Mouse (Mus musculus) spleen, postnatal 14 days (tissue): ENCODE results near the gene Rpl27a.

Experiments
- DNase-seq, 2 experiments: peaks; one replicate each; pipeline ENCODE4 v3.0.0; 2021 to 2022; ENCODE audit warnings: low spot score in 2 of 2

The Rpl27a gene

GRCm38 (mm10) chr7:109518838-109519696 lies at the start of gene Rpl27a:
Gene Rpl27a, plus strand, starts transcription at chr7:109519147.
- peak; percentile 99 for DNase-seq

GRCm38 (mm10) chr7:109470700-109471099 lies 48.2 kb upstream of the Rpl27a start:
- DNase-seq = no peak

GRCm38 (mm10) chr7:109477926-109478325 lies 41.0 kb upstream of the Rpl27a start:
- DNase-seq = no peak

- no peak for DNase-seq
Observed at GRCm38 (mm10) chr7:109480765-109481197, 38.2 kb upstream of the Rpl27a start.

- no peak for DNase-seq
Observed at GRCm38 (mm10) chr7:109484221-109484620, 34.7 kb upstream of the Rpl27a start.

GRCm38 (mm10) chr7:109492616-109493318 lies 26.2 kb upstream of the Rpl27a start:
- DNase-seq = no peak

GRCm38 (mm10) chr7:109493319-109494316 lies 25.3 kb upstream of the Rpl27a start:
- no peak for DNase-seq

- no peak for DNase-seq
Observed at GRCm38 (mm10) chr7:109497507-109497906, 21.4 kb upstream of the Rpl27a start.

GRCm38 (mm10) chr7:109507119-109507518 lies 11.8 kb upstream of the Rpl27a start:
- DNase-seq = no peak

GRCm38 (mm10) chr7:109507572-109507971 lies 11.4 kb upstream of the Rpl27a start:
- DNase-seq = no peak

GRCm38 (mm10) chr7:109508034-109508433 lies 10.9 kb upstream of the Rpl27a start, which contains the start of gene Trim66:
Gene Trim66, minus strand, starts transcription at chr7:109508134.
- no peak for DNase-seq

- no peak for DNase-seq
Observed at GRCm38 (mm10) chr7:109510799-109511198, 8.1 kb upstream of the Rpl27a start.

- DNase-seq = no peak
Observed at GRCm38 (mm10) chr7:109511838-109512237, 7.1 kb upstream of the Rpl27a start.

GRCm38 (mm10) chr7:109516500-109516899 lies 2.4 kb upstream of the Rpl27a start:
- DNase-seq = no peak

- no peak for DNase-seq
Observed at GRCm38 (mm10) chr7:109518036-109518681, 788 bp upstream of the Rpl27a start.

- no peak for DNase-seq
Observed at GRCm38 (mm10) chr7:109519936-109520335, 989 bp downstream of the Rpl27a start.

GRCm38 (mm10) chr7:109522084-109522483 lies 3.1 kb downstream of the Rpl27a start:
- no peak for DNase-seq

GRCm38 (mm10) chr7:109523304-109523703 lies 4.4 kb downstream of the Rpl27a start:
- no peak for DNase-seq

GRCm38 (mm10) chr7:109523741-109524441 lies 4.9 kb downstream of the Rpl27a start:
- no peak for DNase-seq

- DNase-seq = no peak
Observed at GRCm38 (mm10) chr7:109524442-109524744, 5.4 kb downstream of the Rpl27a start.

GRCm38 (mm10) chr7:109524763-109525162 lies 5.8 kb downstream of the Rpl27a start:
- no peak for DNase-seq
